Mouse (Mus musculus): ENCODE data around the gene Klk15.

- TF ChIP-seq CTCF (IDR thresholded peaks at IDR 0.05) = no peak
- TF ChIP-seq EP300 (IDR thresholded peaks at IDR 0.05) = no peak
Observed at GRCm38 (mm10) chr7:43967058-43967457, 33.5 kb downstream of the Klk15 start.

Measured in lung, postnatal 0 days (tissue).